In genomic region chr2:72235361-72235901, GRCm38 (mm10) we compare ENCODE assay signal across 9 mouse cellular contexts. TPM values are rescaled to one million over a fixed set of nuclear protein-coding genes. Genes with fewer than 3 reads are reported as not detected.
A peak's percentile ranks its signal among the peaks of the same experiment; 100 is the strongest.
DNase-seq lines count a peak whose midpoint lies in the region; ATAC-seq and TF ChIP-seq lines count a peak whose summit lies in the region.
"Had no signal": no experiment of that assay in that cellular context is flagged by ENCODE, and none has a peak within 500 bp of the region (broad histone marks: within the 10 kb centered on the region; RNA-seq: fewer than 3 reads in every experiment).

No protein-coding gene starts in this region.

- H3K4me1 ChIP-seq in intestine, embryonic 14.5 days (replicated peaks; ENCODE audit: control insufficient read depth, insufficient read depth, low read length), result peaks cover 6% of the 10 kb centered on the region; the same call in 1 of the 2 replicates
- H3K4me1 ChIP-seq in intestine, embryonic 16.5 days (ENCODE audit: control insufficient read depth, insufficient read depth, low read length), result no peaks in the 10 kb centered on the region
- peaks cover 3% of the 10 kb centered on the region for H3K4me1 ChIP-seq in heart, adult 2 months (ENCODE audit: control insufficient read depth, insufficient read depth, low read length)

- no peak for TF ChIP-seq CTCF in heart, adult 2 months (IDR thresholded peaks at IDR 0.05)

- peak; percentile 50 for DNase-seq in intestine, embryonic 14.5 days (ENCODE audit: low spot score)
- peak; percentile 23 for DNase-seq in cerebellum, adult 8-10 months
- peak; percentile 64 to 66 for DNase-seq in heart, adult 2 months
- no peak for DNase-seq in kidney, postnatal 25 days
- no peak for DNase-seq in B cell, adult 2 months
- DNase-seq in T-cell, adult 2 months (ENCODE audit: low spot score), result no peak

- H3K4me3 ChIP-seq in intestine, embryonic 14.5 days (ENCODE audit: low read depth, low read length), result no peak overlapping the region
- no peak overlapping the region for H3K4me3 ChIP-seq in intestine, embryonic 16.5 days (ENCODE audit: low read length)
- peak overlapping the region; percentile 0; the same call in 1 of the 2 replicates for H3K4me3 ChIP-seq in heart, adult 2 months
- H3K4me3 ChIP-seq in macrophage (ENCODE audit: inconsistent target), result no peak overlapping the region
- H3K4me3 ChIP-seq: limb, embryonic 12.5 days had no signal

- 0 out of 2 replicates have a peak, but pooled peaks have one; percentile 12 for TF ChIP-seq EP300 in heart, adult 2 months (IDR thresholded peaks at IDR 0.05; ENCODE audit: insufficient read depth, low read depth, low read length)

- no peaks in the 10 kb centered on the region for H3K36me3 ChIP-seq in intestine, embryonic 14.5 days (ENCODE audit: control insufficient read depth, insufficient read depth, low read length)
- no peaks in the 10 kb centered on the region for H3K36me3 ChIP-seq in intestine, embryonic 16.5 days (ENCODE audit: control insufficient read depth, insufficient read depth, low read length)
- H3K36me3 ChIP-seq in heart, adult 2 months (ENCODE audit: control insufficient read depth, insufficient read depth, low read length), result peaks cover 3% of the 10 kb centered on the region; the same call in 1 of the 2 replicates
- no peaks in the 10 kb centered on the region for H3K36me3 ChIP-seq in macrophage (ENCODE audit: inconsistent target)
- H3K36me3 ChIP-seq: limb, embryonic 12.5 days had no signal

- ATAC-seq in intestine, embryonic 14.5 days (replicated peaks; ENCODE audit: low FRiP score, low TSS enrichment, low read depth), result no peak
- ATAC-seq in intestine, embryonic 16.5 days, result no peak

- intact Hi-C loops in heart, adult 2 months (cut with DNase I), result loop anchor here (1.0 to 5.0 kb wide), 2 partner anchors 52 to 155 kb away; partner anchors contain the start of gene Map3k20

- WGBS in intestine, embryonic 14.5 days, result 47% methylated on average over 12 of the region's 12 CpGs
- 51% methylated on average over 12 of the region's 12 CpGs for WGBS in intestine, embryonic 16.5 days
- WGBS in heart, adult 2 months, result 12% methylated on average over 12 of the region's 12 CpGs
- WGBS in macrophage (ENCODE audit: missing documents), result 62% methylated on average over 12 of the region's 12 CpGs

- H3K27ac ChIP-seq in intestine, embryonic 14.5 days (ENCODE audit: low read depth), result no peak overlapping the region
- no peak overlapping the region for H3K27ac ChIP-seq in intestine, embryonic 16.5 days (ENCODE audit: low read length)
- peak overlapping the region; percentile 97 for H3K27ac ChIP-seq in heart, adult 2 months
- H3K27ac ChIP-seq in macrophage, result peak overlapping the region; percentile 38
- H3K27ac ChIP-seq: limb, embryonic 12.5 days had no signal

- H3K4me2 ChIP-seq in intestine, embryonic 14.5 days (ENCODE audit: low read length), result no peak overlapping the region
- no peak overlapping the region for H3K4me2 ChIP-seq in intestine, embryonic 16.5 days (ENCODE audit: low read depth, low read length)
- H3K4me2 ChIP-seq: limb, embryonic 12.5 days had no signal

- TF ChIP-seq POLR2A in heart, adult 2 months (IDR thresholded peaks at IDR 0.05; ENCODE audit: insufficient read depth, low read depth, low read length), result peak; percentile 34; the same call in 1 of the 2 replicates

- H3K9ac ChIP-seq in intestine, embryonic 14.5 days (ENCODE audit: low read length), result no peak overlapping the region
- no peak overlapping the region for H3K9ac ChIP-seq in intestine, embryonic 16.5 days (ENCODE audit: low read depth, low read length)
- peak overlapping the region; percentile 72 for H3K9ac ChIP-seq in heart, adult 2 months (ENCODE audit: low read depth, low read length)
- H3K9ac ChIP-seq: limb, embryonic 12.5 days had no signal

- no peaks in the 10 kb centered on the region for H3K9me3 ChIP-seq in intestine, embryonic 14.5 days (ENCODE audit: control insufficient read depth, low read length)
- H3K9me3 ChIP-seq in intestine, embryonic 16.5 days (ENCODE audit: control insufficient read depth, low read length), result no peaks in the 10 kb centered on the region
- H3K9me3 ChIP-seq: limb, embryonic 12.5 days had no signal

- H3K27me3 ChIP-seq in intestine, embryonic 14.5 days (replicated peaks; ENCODE audit: control insufficient read depth, insufficient read depth, low read length), result no peaks in the 10 kb centered on the region
- H3K27me3 ChIP-seq in intestine, embryonic 16.5 days (replicated peaks; ENCODE audit: control insufficient read depth, insufficient read depth, low read length), result no peaks in the 10 kb centered on the region
- H3K27me3 ChIP-seq in heart, adult 2 months (ENCODE audit: control insufficient read depth, insufficient read depth, low read length), result no peaks in the 10 kb centered on the region

- no peaks in the 10 kb centered on the region for H3K79me2 ChIP-seq in heart, adult 2 months (replicated peaks; ENCODE audit: control insufficient read depth, insufficient read depth, low read length)
- no peaks in the 10 kb centered on the region for H3K79me2 ChIP-seq in macrophage (ENCODE audit: inconsistent target)

RNA-seq across cellular contexts. Expression of gene Map3k20, which starts 50.0 kb away (rescaled TPM):
- 22.3 and 23.8 TPM in 2 replicates for polyA plus RNA-seq in intestine, embryonic 14.5 days (2014; fragmentation: Nextera tagmentation; extraction: Ambion mirVana)
- 13.8 and 14.8 TPM in 2 replicates for polyA plus RNA-seq in intestine, embryonic 16.5 days (2015; fragmentation: Nextera tagmentation; extraction: Ambion mirVana)
- total RNA-seq in heart, adult 2 months (2021), result 100 to 1,000 TPM; 275 to 303 TPM
- 75.1 and 124 TPM in 2 replicates for polyA plus RNA-seq in heart, adult 2 months (2012; rRNA removed)
- total RNA-seq in macrophage (2018; cell fraction: chromatin; rRNA removed), result 100 to 1,000 TPM in 2 of 26 experiments, 10 to 100 TPM in 24; 37.3 to 146 (median 66.1) TPM
- 10 to 100 TPM; 14.6 to 38.4 (median 24.7) TPM for total RNA-seq in macrophage (2018; cell fraction: cytosol; rRNA removed)
- 100 to 1,000 TPM in 1 of 26 experiments, 10 to 100 TPM in 25; 21.7 to 109 (median 43.0) TPM for total RNA-seq in macrophage (2018; cell fraction: nucleus; rRNA removed)
- 10.0 to 19.0 TPM (median 16.9 TPM) in 3 replicates for polyA plus RNA-seq in macrophage (2018)

Comparison
In these comparisons a context has a peak if more than half of its experiments do, and no peak if none do; other contexts are left out.
1. DNase-seq: peak in intestine, embryonic 14.5 days (single experiment), cerebellum, adult 8-10 months (single experiment) and heart, adult 2 months (2 of 2); none in kidney, postnatal 25 days (0 of 2), B cell, adult 2 months (0 of 2) and T-cell, adult 2 months (single experiment).
2. H3K27ac ChIP-seq: peak in heart, adult 2 months (single experiment) and macrophage (single experiment); none in intestine, embryonic 14.5 days (single experiment) and intestine, embryonic 16.5 days (single experiment).